Mouse (Mus musculus): ENCODE results near the gene Fam53b. TPM values are rescaled to one million over a fixed set of nuclear protein-coding genes. Genes with fewer than 3 reads are reported as not detected.

The Fam53b gene
- polyA plus RNA-seq, 1 experiment = 26.5 TPM

GRCm38 (mm10) chr7:132753518-132754388, 59.9 kb downstream of the Fam53b start:
- Histone ChIP-seq H3K4me2 (ENCODE audit: low read depth) (peak overlapping the region; percentile 45), H3K36me3 (ENCODE audit: control insufficient read depth, insufficient read depth) (peaks cover 11% of the 10 kb centered on the region), H3ac (ENCODE audit: control insufficient read depth, insufficient read length) (no peak overlapping the region), H3K79me2 (ENCODE audit: control insufficient read depth, insufficient read depth) (no peaks in the 10 kb centered on the region), H3K4me3 (no peak overlapping the region), H3K27me3 (ENCODE audit: control insufficient read depth, insufficient read depth, insufficient read length) (no peaks in the 10 kb centered on the region)
- TF ChIP-seq MYOD1 (IDR thresholded peaks at IDR 0.05; ENCODE audit: control insufficient read depth in 1 of 3, insufficient read length in 2 of 3, low read depth in 2 of 3) (peak in 2 of 3 experiments; percentile 45 to 56), MYOG (IDR thresholded peaks at IDR 0.05; ENCODE audit: control insufficient read depth in 1 of 3, insufficient read depth in 1 of 3, insufficient read length in 2 of 3, low read depth in 2 of 3) (peak in 1 of 3 experiments; percentile 18), TCF3 (IDR thresholded peaks at IDR 0.05; ENCODE audit: insufficient read length, low read depth) (no peak)

GRCm38 (mm10) chr7:132751716-132752115, 62.0 kb downstream of the Fam53b start:
- Histone ChIP-seq H3K27me3 (ENCODE audit: control insufficient read depth, insufficient read depth, insufficient read length) (no peaks in the 10 kb centered on the region), H3K36me3 (ENCODE audit: control insufficient read depth, insufficient read depth) (no peaks in the 10 kb centered on the region), H3ac (ENCODE audit: control insufficient read depth, insufficient read length) (no peak overlapping the region), H3K4me3 (no peak overlapping the region), H3K79me2 (ENCODE audit: control insufficient read depth, insufficient read depth) (no peaks in the 10 kb centered on the region), H3K4me2 (ENCODE audit: low read depth) (no peak overlapping the region)
- TF ChIP-seq TCF3 (IDR thresholded peaks at IDR 0.05; ENCODE audit: insufficient read length, low read depth) = no peak
- TF ChIP-seq POLR2A (IDR thresholded peaks at IDR 0.05; ENCODE audit: insufficient read length, low read depth) = no peak
- TF ChIP-seq E2F4 (IDR thresholded peaks at IDR 0.05; ENCODE audit: insufficient read depth) = no peak
- no peak for TF ChIP-seq CEBPB (IDR thresholded peaks at IDR 0.05; ENCODE audit: insufficient read depth, poor library complexity, severe bottlenecking)
- no peak for TF ChIP-seq MYOD1 (IDR thresholded peaks at IDR 0.05; ENCODE audit: control insufficient read depth in 1 of 3, insufficient read length in 2 of 3, low read depth in 2 of 3)
- TF ChIP-seq REST (IDR thresholded peaks at IDR 0.05; ENCODE audit: insufficient read depth, insufficient read length) = no peak
- no peak for TF ChIP-seq POLR2AphosphoS2 (IDR thresholded peaks at IDR 0.05; ENCODE audit: insufficient read length, low read depth)
- no peak for TF ChIP-seq MAX (IDR thresholded peaks at IDR 0.05; ENCODE audit: low read depth)
- no peak for TF ChIP-seq SRF (IDR thresholded peaks at IDR 0.05; ENCODE audit: control insufficient read depth, insufficient read length, low read depth)
- no peak for TF ChIP-seq TCF12 (IDR thresholded peaks at IDR 0.05; ENCODE audit: insufficient read depth, poor library complexity, severe bottlenecking)
- no peak for TF ChIP-seq USF1 (IDR thresholded peaks at IDR 0.05; ENCODE audit: low read depth)
- TF ChIP-seq MYOG (IDR thresholded peaks at IDR 0.05; ENCODE audit: control insufficient read depth in 1 of 3, insufficient read depth in 1 of 3, insufficient read length in 2 of 3, low read depth in 2 of 3) = no peak

- H3K4me2 ChIP-seq (ENCODE audit: low read depth) = no peak overlapping the region
- H3K79me2 ChIP-seq (ENCODE audit: control insufficient read depth, insufficient read depth) = no peaks in the 10 kb centered on the region
- no peak overlapping the region for H3K4me3 ChIP-seq
- no peaks in the 10 kb centered on the region for H3K27me3 ChIP-seq (ENCODE audit: control insufficient read depth, insufficient read depth, insufficient read length)
- no peak for TF ChIP-seq MAX (IDR thresholded peaks at IDR 0.05; ENCODE audit: low read depth)
- TF ChIP-seq USF1 (IDR thresholded peaks at IDR 0.05; ENCODE audit: low read depth) = no peak
- no peak for TF ChIP-seq TCF3 (IDR thresholded peaks at IDR 0.05; ENCODE audit: insufficient read length, low read depth)
- no peak for TF ChIP-seq POLR2AphosphoS2 (IDR thresholded peaks at IDR 0.05; ENCODE audit: insufficient read length, low read depth)
- TF ChIP-seq CEBPB (IDR thresholded peaks at IDR 0.05; ENCODE audit: insufficient read depth, poor library complexity, severe bottlenecking) = no peak
- TF ChIP-seq E2F4 (IDR thresholded peaks at IDR 0.05; ENCODE audit: insufficient read depth) = no peak
- no peak for TF ChIP-seq POLR2A (IDR thresholded peaks at IDR 0.05; ENCODE audit: insufficient read length, low read depth)
- TF ChIP-seq MYOD1 (IDR thresholded peaks at IDR 0.05; ENCODE audit: control insufficient read depth in 1 of 3, insufficient read length in 2 of 3, low read depth in 2 of 3) = peak in 2 of 3 experiments; percentile 53 to 64
- peak in 1 of 3 experiments; percentile 29 for TF ChIP-seq MYOG (IDR thresholded peaks at IDR 0.05; ENCODE audit: control insufficient read depth in 1 of 3, insufficient read depth in 1 of 3, insufficient read length in 2 of 3, low read depth in 2 of 3)
- no peak for TF ChIP-seq SRF (IDR thresholded peaks at IDR 0.05; ENCODE audit: control insufficient read depth, insufficient read length, low read depth)
- no peak overlapping the region for H3ac ChIP-seq (ENCODE audit: control insufficient read depth, insufficient read length)
- no peaks in the 10 kb centered on the region for H3K36me3 ChIP-seq (ENCODE audit: control insufficient read depth, insufficient read depth)
These were observed 64.2 kb downstream of the Fam53b start for GRCm38 (mm10) chr7:132749504-132749903.

- Histone ChIP-seq H3ac (ENCODE audit: control insufficient read depth, insufficient read length) (no peak overlapping the region), H3K27me3 (ENCODE audit: control insufficient read depth, insufficient read depth, insufficient read length) (no peaks in the 10 kb centered on the region), H3K4me3 (no peak overlapping the region), H3K4me2 (ENCODE audit: low read depth) (no peak overlapping the region), H3K36me3 (ENCODE audit: control insufficient read depth, insufficient read depth) (no peaks in the 10 kb centered on the region), H3K79me2 (ENCODE audit: control insufficient read depth, insufficient read depth) (no peaks in the 10 kb centered on the region)
- TF ChIP-seq E2F4 (IDR thresholded peaks at IDR 0.05; ENCODE audit: insufficient read depth) (no peak), TCF3 (IDR thresholded peaks at IDR 0.05; ENCODE audit: insufficient read length, low read depth) (peak; percentile 94), MAX (IDR thresholded peaks at IDR 0.05; ENCODE audit: low read depth) (no peak), REST (IDR thresholded peaks at IDR 0.05; ENCODE audit: insufficient read depth, insufficient read length) (no peak), SRF (IDR thresholded peaks at IDR 0.05; ENCODE audit: control insufficient read depth, insufficient read length, low read depth) (no peak), MYOG (IDR thresholded peaks at IDR 0.05; ENCODE audit: control insufficient read depth in 1 of 3, insufficient read depth in 1 of 3, insufficient read length in 2 of 3, low read depth in 2 of 3) (peak; percentile 55 to 96 (median 96)), POLR2AphosphoS2 (IDR thresholded peaks at IDR 0.05; ENCODE audit: insufficient read length, low read depth) (no peak), USF1 (IDR thresholded peaks at IDR 0.05; ENCODE audit: low read depth) (no peak), MYOD1 (IDR thresholded peaks at IDR 0.05; ENCODE audit: control insufficient read depth in 1 of 3, insufficient read length in 2 of 3, low read depth in 2 of 3) (peak; percentile 46 to 96 (median 95)), TCF12 (IDR thresholded peaks at IDR 0.05; ENCODE audit: insufficient read depth, poor library complexity, severe bottlenecking) (peak; percentile 88), CEBPB (IDR thresholded peaks at IDR 0.05; ENCODE audit: insufficient read depth, poor library complexity, severe bottlenecking) (no peak), POLR2A (IDR thresholded peaks at IDR 0.05; ENCODE audit: insufficient read length, low read depth) (no peak)
These were observed 65.5 kb downstream of the Fam53b start for GRCm38 (mm10) chr7:132748076-132748769.
